Mouse (Mus musculus): Measurements from ENCODE around the gene Glt28d2. TPM values are rescaled to one million over a fixed set of nuclear protein-coding genes. Genes with fewer than 3 reads are reported as not detected.

Glt28d2 gene
- total and polyA plus RNA-seq, 3 experiments = 0.04 to 0.08 TPM; not detected in 1

DNA sequence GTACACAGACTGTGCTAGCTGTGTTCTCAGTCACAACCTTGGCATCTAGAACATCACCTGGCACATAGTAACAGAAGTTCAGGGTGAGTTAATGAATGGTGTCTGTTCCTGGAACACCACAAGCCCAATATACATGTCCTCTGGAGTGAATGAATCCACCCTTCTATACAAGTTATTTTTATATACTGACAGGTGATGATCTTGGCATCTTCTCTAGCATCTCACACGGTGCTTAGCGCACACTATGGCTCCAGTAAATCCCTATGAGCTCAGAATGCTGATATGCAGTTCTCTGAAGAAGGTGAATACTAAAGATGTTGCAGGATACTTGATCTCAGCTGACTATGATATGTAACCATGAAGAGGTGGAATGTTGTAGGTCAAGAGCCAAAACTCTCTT lies 24.4 kb downstream of the Glt28d2 start:
- no peak overlapping the region for H3K4me2 ChIP-seq (ENCODE audit: insufficient read depth, low read depth, poor library complexity, severe bottlenecking)
- no peak overlapping the region for H3K4me3 ChIP-seq (replicated peaks in 1 of 3; ENCODE audit: low read depth in 2 of 3, low read length in 2 of 3, poor library complexity in 1 of 3)
- 0 out of 4 replicates have a peak, but pooled peaks cover 0 to 3% of the 10 kb centered on the region in 2 experiments for H3K4me1 ChIP-seq (ENCODE audit: control insufficient read depth in 1 of 2, insufficient read depth in 2 of 2)
- no peaks in the 10 kb centered on the region for H3K36me3 ChIP-seq (replicated peaks in 1 of 2; ENCODE audit: control insufficient read depth in 1 of 2, insufficient read depth in 1 of 2, low read length in 1 of 2)
- in situ Hi-C loops (cut with MboI; ENCODE audit: low pct_ligation_motif_present, low pct_unique_long_range_greater_than_20kb, low sequenced_read_pairs) = no loop called here
- H3K9me3 ChIP-seq (replicated peaks; ENCODE audit: low read length) = no peaks in the 10 kb centered on the region
- dilution Hi-C loops (cut with MboI; ENCODE audit: extremely low pct_ligation_motif_present, extremely low pct_unique_long_range_greater_than_20kb, low sequenced_read_pairs) = no loop called here
- no peaks in the 10 kb centered on the region for H3K27me3 ChIP-seq (replicated peaks)
- no peaks in the 10 kb centered on the region for H3K79me2 ChIP-seq (replicated peaks; ENCODE audit: control insufficient read depth, extremely low read depth, insufficient read depth, poor library complexity, severe bottlenecking)
- H3K9ac ChIP-seq (ENCODE audit: insufficient read depth, low read depth) = no peak overlapping the region
- H3K27ac ChIP-seq (ENCODE audit: insufficient read depth, low read depth) = no peak overlapping the region
- TF ChIP-seq KAT2A (IDR thresholded peaks at IDR 0.05; ENCODE audit: insufficient replicate concordance, low read length) = no peak
- no peak for TF ChIP-seq PAX5 (IDR thresholded peaks at IDR 0.05; ENCODE audit: low read length)
- TF ChIP-seq CHD1 (IDR thresholded peaks at IDR 0.05; ENCODE audit: low read depth, low read length) = no peak
- no peak for TF ChIP-seq MAFK (IDR thresholded peaks at IDR 0.05; ENCODE audit: insufficient replicate concordance, low read length)
- no peak for TF ChIP-seq MAX (IDR thresholded peaks at IDR 0.05; ENCODE audit: low read length)
- no peak for TF ChIP-seq TCF12 (IDR thresholded peaks at IDR 0.05; ENCODE audit: low read depth, low read length)
- TF ChIP-seq ZNF384 (IDR thresholded peaks at IDR 0.05; ENCODE audit: low read depth, low read length) = no peak
- TF ChIP-seq POLR2A (IDR thresholded peaks at IDR 0.05; ENCODE audit: low read depth, low read length) = no peak
- no peak for TF ChIP-seq NELFE (IDR thresholded peaks at IDR 0.05; ENCODE audit: low read depth, low read length)
- DNase-seq (ENCODE audit: extremely low read depth) = no peak

DNA sequence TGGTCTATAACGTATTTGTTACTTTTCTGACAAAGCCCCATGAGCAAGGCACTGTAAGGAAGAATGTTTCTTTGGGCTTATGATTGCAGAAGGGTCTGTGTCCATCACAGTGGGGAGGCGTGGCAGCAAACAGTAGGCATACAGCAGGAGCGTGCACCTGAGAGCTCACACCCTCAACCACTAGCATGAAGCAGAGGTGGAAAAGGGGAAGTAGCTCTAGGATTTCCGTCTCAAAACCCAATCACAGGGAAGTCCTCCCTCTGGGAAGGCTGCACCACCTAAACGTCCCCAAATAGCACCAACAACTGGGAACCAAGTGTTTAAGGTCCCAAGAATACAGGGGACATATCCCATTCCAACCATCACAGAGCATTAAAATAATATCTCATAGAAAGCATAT lies 26.3 kb downstream of the Glt28d2 start:
- H3K36me3 ChIP-seq (replicated peaks in 1 of 2; ENCODE audit: control insufficient read depth in 1 of 2, insufficient read depth in 1 of 2, low read length in 1 of 2) = no peaks in the 10 kb centered on the region
- TF ChIP-seq EP300 (IDR thresholded peaks at IDR 0.05; ENCODE audit: low read length) (no peak), MAZ (IDR thresholded peaks at IDR 0.05; ENCODE audit: low read depth, low read length) (no peak), PAX5 (IDR thresholded peaks at IDR 0.05; ENCODE audit: low read length) (no peak), CHD1 (IDR thresholded peaks at IDR 0.05; ENCODE audit: low read depth, low read length) (no peak), POLR2AphosphoS2 (IDR thresholded peaks at IDR 0.05; ENCODE audit: low read depth, low read length) (no peak), UBTF (IDR thresholded peaks at IDR 0.05; ENCODE audit: low read depth, low read length) (no peak), ETS1 (conservative IDR thresholded peaks at IDR 0.05; ENCODE audit: low read depth, low read length) (no peak), CTCF (conservative IDR thresholded peaks at IDR 0.05 in 1 of 2, IDR thresholded peaks at IDR 0.05 in 1 of 2; ENCODE audit: low read depth in 2 of 2, low read length in 2 of 2) (no peak), TCF12 (IDR thresholded peaks at IDR 0.05; ENCODE audit: low read depth, low read length) (no peak), BHLHE40 (IDR thresholded peaks at IDR 0.05; ENCODE audit: low read depth, low read length) (no peak)
- in situ Hi-C loops (cut with MboI; ENCODE audit: low pct_ligation_motif_present, low pct_unique_long_range_greater_than_20kb, low sequenced_read_pairs) = no loop called here
- no peaks in the 10 kb centered on the region for H3K79me2 ChIP-seq (replicated peaks; ENCODE audit: control insufficient read depth, extremely low read depth, insufficient read depth, poor library complexity, severe bottlenecking)
- no peak overlapping the region for H3K9ac ChIP-seq (ENCODE audit: insufficient read depth, low read depth)
- H3K4me1 ChIP-seq (ENCODE audit: control insufficient read depth in 1 of 2, insufficient read depth in 2 of 2) = 0 out of 4 replicates have a peak, but pooled peaks cover 3% of the 10 kb centered on the region in 2 experiments
- no peaks in the 10 kb centered on the region for H3K9me3 ChIP-seq (replicated peaks; ENCODE audit: low read length)
- no peak overlapping the region for H3K4me3 ChIP-seq (replicated peaks in 1 of 3; ENCODE audit: low read depth in 2 of 3, low read length in 2 of 3, poor library complexity in 1 of 3)
- no peak overlapping the region for H3K4me2 ChIP-seq (ENCODE audit: insufficient read depth, low read depth, poor library complexity, severe bottlenecking)
- no peak for DNase-seq (ENCODE audit: extremely low read depth)
- no peak overlapping the region for H3K27ac ChIP-seq (ENCODE audit: insufficient read depth, low read depth)
- dilution Hi-C loops (cut with MboI; ENCODE audit: extremely low pct_ligation_motif_present, extremely low pct_unique_long_range_greater_than_20kb, low sequenced_read_pairs) = no loop called here
- H3K27me3 ChIP-seq (replicated peaks) = no peaks in the 10 kb centered on the region
